Mouse (Mus musculus) thymus, adult 2 months (tissue): ENCODE results near the gene Pygb. TPM values are rescaled to one million over a fixed set of nuclear protein-coding genes. Genes with fewer than 3 reads are reported as not detected.

ENCODE experiments used
- DNase-seq: peaks from one replicate; pipeline ENCODE4 v3.0.0; 2021
- H3K27ac ChIP-seq: fragments of 200-500 bp; 2 replicates; pipeline ENCODE4 v1.5.1; 2012; ENCODE audit warnings: low read length, control low read depth; ENCODE audit not compliant: control insufficient read depth, insufficient read depth
- H3K27me3 ChIP-seq: fragments of 200-500 bp; 2 replicates; pipeline ENCODE4 v1.6.1; 2012; ENCODE audit warnings: mild to moderate bottlenecking, low read length, moderate library complexity, mixed read lengths; ENCODE audit not compliant: control insufficient read depth, insufficient read depth
- H3K36me3 ChIP-seq: fragments of 200-500 bp; 2 replicates; pipeline ENCODE4 v1.6.1; 2012; ENCODE audit warnings: mild to moderate bottlenecking, low read length, moderate library complexity; ENCODE audit not compliant: control insufficient read depth, insufficient read depth
- H3K4me1 ChIP-seq: fragments of 200-500 bp; replicated peaks from 2 replicates; pipeline ENCODE4 v1.6.1; 2012; ENCODE audit warnings: low read length; ENCODE audit not compliant: control insufficient read depth, insufficient read depth
- H3K4me3 ChIP-seq: fragments of 200-500 bp; 2 replicates; pipeline ENCODE4 v1.5.1; 2012; ENCODE audit warnings: mild to moderate bottlenecking, low read length, control low read depth, moderate library complexity; ENCODE audit not compliant: control insufficient read depth, insufficient read depth
- CTCF ChIP-seq: fragments of 200-500 bp; IDR thresholded peaks from 2 replicates; pipeline ENCODE4 v1.5.1; 2012; ENCODE audit warnings: mild to moderate bottlenecking, control low read depth, low read length, moderate library complexity, borderline replicate concordance; ENCODE audit not compliant: control insufficient read depth, poor library complexity, insufficient read depth; ENCODE audit errors: extremely low read depth
- POLR2A ChIP-seq: fragments of 200-500 bp; IDR thresholded peaks from 2 replicates; pipeline ENCODE4 v1.6.1; 2012; ENCODE audit warnings: mild to moderate bottlenecking, low read length, control low read depth, moderate library complexity; ENCODE audit not compliant: control insufficient read depth, poor library complexity, insufficient read depth; ENCODE audit errors: extremely low read depth
- WGBS: fragments of 180-500 bp; shearing (Covaris S2); methylation state at CpG from one replicate; pipeline ENCODE4 v1.1.7; 2018; 5-methylcytosine and 5-hydroxymethylcytosine counted together
- polyA plus RNA-seq: library from polyadenylated mRNA; depleted of rRNA; stranded (reverse); fragments of >200 nt; gene quantifications from 2 replicates; pipeline ENCODE4 v1.2.3, GENCODE M21; 2012

Pygb gene
- polyA plus RNA-seq, 1 experiment: 68.8 TPM

DNA sequence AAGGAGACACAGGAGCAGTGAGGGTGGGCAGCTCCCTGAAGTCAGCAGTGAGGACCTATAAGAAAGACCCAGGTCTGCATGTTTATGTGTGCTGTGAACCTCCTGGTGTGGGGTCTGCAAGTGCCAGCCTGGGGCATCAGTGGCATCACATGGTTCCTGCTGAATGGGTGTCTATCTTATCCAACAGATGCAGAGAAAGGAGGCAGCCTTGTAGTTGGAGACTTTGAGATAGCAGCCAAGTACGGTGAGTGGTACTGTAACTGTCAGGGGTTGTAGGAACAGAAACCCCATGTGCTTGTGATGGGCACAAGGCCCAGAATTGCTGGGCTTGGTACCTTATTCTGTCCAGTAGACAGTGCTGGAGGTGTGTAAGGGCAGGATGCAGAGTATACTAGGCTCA lies 17.9 kb upstream of the Pygb start:
- DNase-seq: no peak
- Histone ChIP-seq H3K36me3 (peaks cover 3% of the 10 kb centered on the region; the same call in 1 of the 2 replicates), H3K4me1 (no peaks in the 10 kb centered on the region), H3K4me3 (no peak overlapping the region), H3K27me3 (no peaks in the 10 kb centered on the region), H3K27ac (no peak overlapping the region)
- TF ChIP-seq CTCF: no peak
- no peak for TF ChIP-seq POLR2A
- WGBS: 96% methylated on average over 1 of the region's 1 CpGs

DNA sequence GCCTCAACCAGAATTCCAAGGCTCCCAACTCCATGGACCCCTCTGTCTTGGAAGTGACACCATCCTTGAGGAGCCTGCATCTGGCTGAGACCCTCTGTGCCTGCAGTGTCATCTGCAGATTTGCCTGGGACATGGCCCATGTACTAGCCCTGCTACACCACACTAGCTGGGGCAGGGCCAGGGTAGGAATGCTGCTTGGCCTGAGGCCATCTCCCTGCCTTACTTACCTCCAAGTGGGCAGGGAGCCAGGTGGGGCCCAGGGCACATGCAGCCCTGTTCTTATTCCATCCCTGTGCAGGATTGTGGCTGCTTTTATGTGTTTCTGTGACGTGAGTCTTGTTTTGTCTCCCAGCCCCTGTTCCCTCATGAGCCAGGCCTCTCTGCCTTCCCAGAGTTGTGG lies 15.8 kb upstream of the Pygb start:
- no peaks in the 10 kb centered on the region for H3K27me3 ChIP-seq
- DNase-seq: no peak
- peaks cover 3% of the 10 kb centered on the region; the same call in 1 of the 2 replicates for H3K36me3 ChIP-seq
- TF ChIP-seq POLR2A: no peak
- no peak for TF ChIP-seq CTCF
- H3K4me1 ChIP-seq: no peaks in the 10 kb centered on the region
- H3K4me3 ChIP-seq: no peak overlapping the region
- 90% methylated on average over 1 of the region's 1 CpGs for WGBS
- no peak overlapping the region for H3K27ac ChIP-seq

DNA sequence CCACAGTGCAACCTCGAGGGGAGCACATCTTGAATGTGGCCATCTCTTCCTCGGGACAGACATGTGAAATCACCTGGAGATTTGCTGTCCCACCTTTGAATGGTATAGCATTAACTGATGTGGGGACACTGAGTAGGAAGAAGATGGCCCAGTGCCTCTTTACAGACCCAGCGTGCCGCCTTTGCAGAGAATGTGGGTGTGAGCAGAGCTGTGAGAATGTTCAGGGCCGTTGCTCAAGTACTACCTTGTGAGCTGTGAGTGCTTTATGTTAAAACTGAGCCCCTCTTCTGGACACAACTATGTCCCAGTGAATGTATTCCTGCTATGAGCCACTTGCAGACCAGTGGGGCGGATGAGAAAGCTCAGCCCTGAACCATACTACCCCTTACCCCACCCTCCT lies 15.4 kb upstream of the Pygb start:
- Histone ChIP-seq H3K4me1 (no peaks in the 10 kb centered on the region), H3K36me3 (peaks cover 3% of the 10 kb centered on the region; the same call in 1 of the 2 replicates), H3K4me3 (no peak overlapping the region), H3K27me3 (no peaks in the 10 kb centered on the region), H3K27ac (no peak overlapping the region)
- WGBS: 91% methylated on average over 6 of the region's 6 CpGs
- TF ChIP-seq POLR2A (no peak), CTCF (no peak)
- no peak for DNase-seq

DNA sequence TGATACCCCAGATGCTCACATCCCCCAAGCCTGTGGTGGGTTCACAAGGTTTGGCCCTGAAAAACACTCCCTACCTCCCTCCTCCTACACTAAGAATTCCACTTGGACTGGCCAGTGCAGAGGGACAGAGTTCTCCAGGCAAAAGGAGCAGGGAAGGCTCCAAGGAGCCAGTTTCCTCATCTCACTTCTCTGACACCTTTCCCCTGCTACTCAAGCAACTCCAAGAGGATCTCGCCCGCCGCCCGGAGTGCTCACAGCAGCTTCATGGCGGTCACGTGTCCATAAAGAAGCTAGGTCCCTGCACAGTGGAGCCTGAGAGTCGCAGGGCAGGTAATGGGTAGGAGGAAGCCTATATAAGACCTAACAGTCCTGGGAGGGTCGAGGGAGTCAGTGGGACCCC lies 14.5 kb upstream of the Pygb start:
- no peak overlapping the region for H3K27ac ChIP-seq
- H3K27me3 ChIP-seq: no peaks in the 10 kb centered on the region
- H3K36me3 ChIP-seq: peaks cover 3% of the 10 kb centered on the region; the same call in 1 of the 2 replicates
- WGBS: 92% methylated on average over 8 of the region's 8 CpGs
- H3K4me1 ChIP-seq: no peaks in the 10 kb centered on the region
- TF ChIP-seq POLR2A (no peak), CTCF (no peak)
- no peak for DNase-seq
- no peak overlapping the region for H3K4me3 ChIP-seq

DNA sequence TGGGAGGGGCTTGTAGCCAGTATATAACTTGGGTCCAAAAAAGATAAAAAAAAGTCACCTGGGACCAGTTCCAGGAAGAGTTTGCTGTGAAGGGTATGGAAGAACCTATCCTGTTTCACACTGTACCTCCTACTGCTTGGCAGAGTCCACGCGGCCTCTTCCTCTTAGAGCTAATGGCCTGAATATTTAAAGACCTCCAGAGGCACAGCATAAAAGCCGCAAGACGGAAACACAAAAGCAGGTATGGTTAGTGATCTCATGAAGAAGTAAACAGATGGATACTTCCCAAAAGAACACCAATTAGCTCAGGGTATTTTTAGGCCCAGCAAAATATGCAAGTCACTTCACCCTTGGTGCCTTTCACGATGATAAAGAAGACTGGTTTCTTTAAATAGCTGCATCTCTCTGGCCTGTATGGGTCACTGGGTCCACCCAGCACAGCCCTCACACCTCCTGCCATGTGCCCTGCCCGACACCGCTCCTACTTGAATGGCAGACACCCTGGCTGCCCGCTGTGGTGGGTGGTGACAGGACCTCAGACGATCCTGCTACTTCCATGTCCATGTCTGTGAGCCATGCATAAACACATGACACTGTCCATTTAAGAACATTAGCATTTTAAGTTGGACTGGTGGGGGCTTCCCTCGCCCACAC lies 13.9 kb upstream of the Pygb start:
- no peak for DNase-seq
- no peak overlapping the region for H3K27ac ChIP-seq
- no peak overlapping the region for H3K4me3 ChIP-seq
- H3K27me3 ChIP-seq: no peaks in the 10 kb centered on the region
- 68% methylated on average over 10 of the region's 10 CpGs for WGBS
- H3K36me3 ChIP-seq: peaks cover 3% of the 10 kb centered on the region; the same call in 1 of the 2 replicates
- no peak for TF ChIP-seq CTCF
- no peak for TF ChIP-seq POLR2A
- H3K4me1 ChIP-seq: no peaks in the 10 kb centered on the region

DNA sequence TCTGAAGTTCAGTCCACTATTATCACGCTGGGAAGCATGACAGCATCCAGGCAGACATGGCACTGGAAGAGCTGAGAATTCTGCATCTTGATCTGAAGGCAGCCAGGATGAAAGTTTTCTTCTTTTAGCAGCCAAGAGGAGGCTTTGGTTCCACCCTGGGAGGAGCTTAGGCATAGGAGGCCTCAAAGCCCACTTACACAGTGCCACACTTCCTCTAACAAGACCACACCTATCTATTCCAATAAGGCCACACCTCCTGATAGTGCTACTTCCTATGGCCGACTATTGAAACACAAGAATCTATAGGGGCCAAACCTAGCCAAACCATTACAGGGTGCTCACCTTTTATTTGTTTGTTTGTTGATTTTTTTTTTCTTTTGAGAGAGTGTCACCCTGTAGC lies 3.7 kb upstream of the Pygb start:
- Histone ChIP-seq H3K27me3 (no peaks in the 10 kb centered on the region), H3K36me3 (no peaks in the 10 kb centered on the region), H3K27ac (no peak overlapping the region), H3K4me3 (no peak overlapping the region), H3K4me1 (peaks cover 8% of the 10 kb centered on the region)
- no peak for DNase-seq
- whole genome bisulfite sequencing: 77% methylated on average over 2 of the region's 2 CpGs
- no peak for TF ChIP-seq POLR2A
- no peak for TF ChIP-seq CTCF
